Mouse (Mus musculus): Measurements from ENCODE around the gene Hdac11.

Gene Hdac11

GRCm38 (mm10) chr6:91139846-91140245, 16.6 kb upstream of the Hdac11 start:
- peak; percentile 93 for DNase-seq

GRCm38 (mm10) chr6:91145056-91145455, 11.4 kb upstream of the Hdac11 start:
- DNase-seq, result no peak

- no peak for DNase-seq
Observed at GRCm38 (mm10) chr6:91145572-91145971, 10.9 kb upstream of the Hdac11 start.

DNA sequence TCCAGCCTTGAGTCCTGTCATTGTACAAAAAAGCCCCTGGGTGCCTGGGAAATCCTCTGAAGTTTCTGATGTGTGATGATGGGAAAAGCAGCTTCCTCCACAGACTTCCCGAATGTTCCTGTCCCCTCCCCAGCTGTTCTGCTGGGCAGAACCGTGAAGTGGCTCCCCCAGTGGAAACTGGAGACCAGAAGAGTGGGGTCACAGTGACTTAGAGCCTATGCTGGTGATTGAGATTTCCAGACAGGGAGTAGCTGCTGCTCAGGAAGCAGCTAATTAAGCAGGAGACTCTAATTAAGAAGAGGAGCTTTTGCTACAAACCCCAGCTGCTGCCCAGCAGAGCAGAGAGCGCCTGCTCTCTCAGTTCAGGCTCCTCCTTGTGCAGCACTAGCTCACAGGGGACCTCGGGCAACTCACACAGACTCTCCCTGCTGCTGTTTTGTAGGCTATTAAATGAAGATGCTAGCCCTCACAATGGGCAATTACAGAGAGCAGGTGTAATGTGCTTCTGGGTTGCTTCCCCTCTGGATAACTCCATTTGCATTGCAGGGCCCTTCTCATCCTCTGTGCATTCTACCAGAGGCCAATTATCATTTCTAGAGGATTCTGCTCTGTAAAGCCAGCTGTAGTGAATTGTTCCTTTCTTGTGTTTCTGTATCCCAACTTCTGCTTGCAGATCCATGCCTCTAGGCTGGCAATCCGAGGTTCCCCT, 9.9 kb upstream of the Hdac11 start:
- DNase-seq, result no peak

DNA sequence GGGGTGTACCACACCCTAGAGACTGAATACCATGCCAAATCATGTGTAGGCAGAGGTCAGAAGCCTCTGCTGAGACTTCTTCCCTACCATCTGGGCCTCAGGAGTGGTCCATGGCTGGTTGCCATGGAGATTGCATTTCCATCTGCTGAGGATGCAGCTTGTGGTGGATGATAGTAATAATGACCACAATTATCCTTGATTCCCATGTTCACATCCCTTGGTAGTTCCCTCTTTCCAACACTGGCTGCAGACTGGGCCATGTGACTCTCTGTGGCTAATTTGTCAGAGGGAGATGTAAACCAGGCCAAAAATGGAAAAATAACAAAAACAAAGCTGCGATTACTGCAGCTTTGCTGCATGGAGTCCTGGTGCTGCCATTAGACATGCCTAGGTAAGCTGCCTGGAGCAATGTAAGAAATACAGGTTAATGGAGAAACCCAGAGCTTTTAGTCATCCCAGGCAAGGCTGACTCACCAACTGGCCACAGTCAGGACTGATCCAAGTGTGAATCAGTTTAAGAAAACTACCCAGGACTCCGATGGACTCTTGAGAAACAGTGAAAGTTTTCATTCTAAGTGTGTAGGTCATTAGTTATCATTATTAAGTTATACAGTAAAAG, 9.2 kb upstream of the Hdac11 start:
- no peak for DNase-seq

- peak; percentile 89 for DNase-seq
Observed at GRCm38 (mm10) chr6:91152892-91153548, 3.4 kb upstream of the Hdac11 start.

DNA sequence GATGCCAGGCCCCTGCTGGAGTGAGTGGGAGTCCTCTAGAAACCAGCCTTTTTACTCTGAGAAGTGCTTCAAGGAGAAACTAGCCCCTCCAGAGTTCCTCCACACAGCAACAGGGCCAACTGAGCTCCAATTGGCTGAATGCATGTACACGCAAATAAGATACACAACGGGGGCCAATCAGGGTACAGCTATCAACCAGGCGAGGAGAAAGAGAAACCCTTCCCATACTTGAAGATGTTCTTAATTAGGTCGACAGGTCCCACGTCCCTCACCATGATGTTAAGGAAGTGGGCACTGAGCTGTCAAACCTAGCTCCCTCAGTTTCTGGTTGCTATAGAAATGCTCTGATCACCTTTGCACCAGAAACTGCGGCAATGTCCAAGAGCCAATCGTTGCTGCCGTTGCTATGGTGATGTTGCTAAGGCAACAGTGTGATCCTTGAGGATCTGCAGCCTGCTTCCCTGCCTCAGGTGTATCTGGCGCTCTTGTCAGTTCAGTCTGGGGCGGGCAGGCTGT, 2.9 kb upstream of the Hdac11 start:
- no peak for DNase-seq

- no peak for DNase-seq
Observed at GRCm38 (mm10) chr6:91154685-91155084, 1.8 kb upstream of the Hdac11 start.

- DNase-seq, result peak; percentile 67
Observed at GRCm38 (mm10) chr6:91155286-91155685, 1.2 kb upstream of the Hdac11 start.

DNA sequence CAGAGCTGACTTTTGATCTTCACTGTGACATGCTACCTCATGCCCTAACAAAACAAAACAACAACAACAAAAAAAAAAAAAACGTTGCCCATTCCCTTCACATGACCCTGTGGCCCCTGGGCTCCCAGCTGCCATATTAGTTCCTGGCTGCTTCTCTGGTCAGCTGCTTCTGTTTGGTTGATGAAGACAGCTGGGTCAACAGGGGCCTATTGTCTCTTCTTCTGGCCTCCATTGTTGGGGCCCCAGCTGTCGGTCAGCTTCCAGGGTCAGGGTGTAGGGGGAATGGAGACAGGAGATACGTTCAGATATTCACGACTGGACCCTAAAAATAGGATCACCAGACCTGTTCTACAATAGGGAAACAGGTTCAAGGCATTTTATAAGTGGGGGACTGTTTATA, 403 bp upstream of the Hdac11 start:
- no peak for DNase-seq

GRCm38 (mm10) chr6:91157237-91157570, 739 bp downstream of the Hdac11 start:
- peak; percentile 91 for DNase-seq

- DNase-seq, result peak; percentile 84
Observed at GRCm38 (mm10) chr6:91159047-91159446, 2.6 kb downstream of the Hdac11 start.

DNA sequence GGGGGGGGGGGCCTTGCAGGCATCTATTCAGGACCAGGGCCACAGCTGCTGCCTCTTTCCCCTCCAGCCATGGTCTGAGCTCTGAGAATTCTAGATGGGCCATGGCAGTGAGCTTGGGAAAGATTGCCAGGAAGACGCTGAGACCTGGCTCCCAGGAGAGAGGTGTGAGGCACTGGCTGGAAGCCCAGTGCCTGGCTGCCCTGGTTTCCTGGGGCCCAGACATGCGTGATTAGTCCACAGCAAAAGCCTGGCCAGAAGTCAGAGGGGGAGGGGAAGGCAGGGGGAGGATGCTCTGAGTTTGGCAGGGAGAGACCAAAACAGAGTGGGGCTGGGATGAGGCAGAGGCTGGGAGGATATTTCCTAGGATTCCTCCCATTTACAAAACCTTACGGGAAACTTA, 3.9 kb downstream of the Hdac11 start:
- DNase-seq, result peak; percentile 98

DNA sequence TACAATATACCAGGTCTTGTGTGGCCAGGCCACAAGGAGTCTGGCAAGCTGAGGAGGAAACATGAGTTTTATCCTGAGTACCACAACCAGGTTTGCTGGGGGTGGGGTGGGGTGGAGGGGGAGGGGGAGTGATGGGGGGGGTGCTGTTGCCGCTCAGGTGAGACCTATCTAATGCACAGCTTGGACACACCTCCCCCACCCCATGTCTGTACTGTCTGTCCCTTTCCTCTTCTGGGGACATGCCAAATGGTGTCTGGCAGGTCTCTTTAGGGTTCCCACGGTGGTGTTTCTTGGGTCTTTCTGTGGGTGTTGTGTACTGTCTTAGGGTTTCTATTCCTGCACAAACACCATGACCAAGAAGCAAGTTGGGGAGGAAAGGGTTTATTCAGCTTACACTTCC, 4.5 kb downstream of the Hdac11 start:
- DNase-seq, result peak; percentile 87

DNA sequence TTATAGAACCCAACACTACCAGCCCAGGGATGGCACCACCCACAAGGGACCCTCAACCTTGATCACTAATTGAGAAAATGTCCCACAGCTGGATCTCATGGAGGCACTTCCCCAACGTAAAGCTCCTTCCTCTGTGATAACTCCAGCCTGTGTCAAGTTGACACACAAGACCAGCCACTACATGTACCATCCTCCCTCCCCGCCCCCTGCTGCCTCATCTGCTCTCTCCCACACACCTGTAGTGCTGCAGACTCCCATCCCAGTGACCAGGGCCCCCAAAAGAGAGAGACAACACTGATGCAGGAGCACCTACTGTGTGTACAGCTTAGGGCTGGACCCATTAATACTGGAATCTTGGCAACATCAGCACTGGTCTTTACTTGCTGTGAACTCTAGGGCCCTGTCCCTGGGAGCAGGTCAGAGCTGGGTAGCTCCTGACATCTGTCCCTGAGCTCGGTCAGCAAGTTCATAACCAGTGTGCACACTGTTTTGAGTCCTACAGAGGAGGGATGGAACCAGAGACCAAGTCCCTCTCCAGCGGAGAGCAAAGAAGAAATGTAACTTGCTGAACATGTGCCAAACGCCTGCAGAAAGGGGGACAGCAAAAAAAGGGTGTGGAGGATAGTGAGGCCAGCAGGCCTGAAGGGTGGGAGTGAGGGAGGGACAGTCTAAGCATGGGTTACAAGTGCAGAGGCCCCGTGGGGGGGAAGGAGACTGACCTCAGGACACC, 5.2 kb downstream of the Hdac11 start:
- DNase-seq, result peak; percentile 74

DNA sequence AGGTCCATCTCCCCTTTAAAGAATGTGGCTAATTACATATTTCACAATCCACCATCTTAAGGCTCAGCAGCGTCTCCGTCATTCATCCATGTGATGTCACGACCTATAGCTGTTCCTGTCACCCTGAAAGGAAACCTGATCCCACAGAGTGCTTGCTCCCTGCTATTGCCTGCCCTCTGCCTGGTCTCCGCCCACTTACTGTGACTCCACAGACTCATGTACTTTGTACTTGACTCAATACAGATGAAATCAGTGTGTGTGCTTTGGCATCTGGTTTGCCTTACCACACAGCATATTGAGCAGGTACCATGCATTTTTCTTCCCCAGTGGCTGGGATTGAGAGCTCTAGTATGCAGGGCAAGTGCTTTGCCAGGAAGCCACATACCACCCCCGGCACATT, 5.8 kb downstream of the Hdac11 start:
- no peak for DNase-seq

DNA sequence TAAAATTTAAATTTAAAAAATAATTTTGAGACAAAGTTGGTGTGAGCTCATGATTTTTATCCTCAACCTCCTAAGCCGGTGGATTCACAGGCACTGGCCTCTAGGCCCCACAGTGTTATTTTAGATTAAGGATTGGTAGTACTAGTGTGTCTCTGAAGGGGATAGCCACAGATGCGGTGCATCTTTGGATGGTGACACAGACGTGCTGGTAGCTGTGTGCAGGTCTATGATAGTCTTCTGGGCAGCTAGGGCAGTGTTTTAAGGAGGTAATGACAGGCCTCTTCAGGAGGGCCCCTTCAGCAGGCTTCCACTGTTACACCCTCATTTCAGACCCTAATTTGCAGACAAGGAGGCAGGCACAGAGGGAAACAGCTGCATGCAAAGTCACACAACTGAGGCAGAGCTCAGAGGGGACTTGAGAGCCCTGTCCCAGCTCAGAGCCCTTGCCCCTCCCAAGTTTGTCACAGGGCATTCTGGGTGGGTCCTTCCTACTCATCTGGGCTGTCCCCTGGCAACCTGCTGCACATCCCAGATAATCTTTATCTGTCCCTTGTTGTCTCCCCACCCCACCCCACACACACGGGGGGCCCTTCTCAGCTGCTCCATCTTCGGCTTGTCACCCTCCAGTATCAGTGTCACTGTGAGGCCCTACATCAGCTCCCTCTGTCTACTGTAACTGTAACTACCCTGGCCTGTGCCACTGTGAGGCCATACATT, 6.9 kb downstream of the Hdac11 start:
- DNase-seq, result no peak

DNA sequence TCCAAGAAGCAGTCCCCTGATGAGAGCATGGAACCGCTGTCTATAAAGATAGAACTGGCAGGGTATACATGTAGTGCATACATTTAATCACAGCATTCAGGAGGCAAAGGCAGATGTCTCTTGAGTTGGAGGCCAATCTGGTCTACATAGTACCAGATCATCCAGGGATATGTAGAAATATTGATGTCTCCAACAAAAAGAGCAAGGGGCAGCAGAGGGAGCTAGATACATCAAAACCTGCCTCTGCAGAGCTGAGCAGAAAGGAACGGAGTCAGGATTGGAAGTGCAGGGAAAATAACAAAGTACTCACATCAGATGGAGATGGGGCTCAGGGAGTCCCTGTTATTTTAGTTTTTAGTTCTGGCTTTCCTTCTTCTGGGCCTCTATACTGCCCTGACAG, 8.1 kb downstream of the Hdac11 start:
- DNase-seq, result no peak

GRCm38 (mm10) chr6:91165210-91165609, 8.7 kb downstream of the Hdac11 start:
- DNase-seq, result peak; percentile 95

GRCm38 (mm10) chr6:91167828-91168227, 11.4 kb downstream of the Hdac11 start:
- DNase-seq, result no peak

- DNase-seq, result no peak
Observed at GRCm38 (mm10) chr6:91169129-91169528, 12.7 kb downstream of the Hdac11 start.

DNA sequence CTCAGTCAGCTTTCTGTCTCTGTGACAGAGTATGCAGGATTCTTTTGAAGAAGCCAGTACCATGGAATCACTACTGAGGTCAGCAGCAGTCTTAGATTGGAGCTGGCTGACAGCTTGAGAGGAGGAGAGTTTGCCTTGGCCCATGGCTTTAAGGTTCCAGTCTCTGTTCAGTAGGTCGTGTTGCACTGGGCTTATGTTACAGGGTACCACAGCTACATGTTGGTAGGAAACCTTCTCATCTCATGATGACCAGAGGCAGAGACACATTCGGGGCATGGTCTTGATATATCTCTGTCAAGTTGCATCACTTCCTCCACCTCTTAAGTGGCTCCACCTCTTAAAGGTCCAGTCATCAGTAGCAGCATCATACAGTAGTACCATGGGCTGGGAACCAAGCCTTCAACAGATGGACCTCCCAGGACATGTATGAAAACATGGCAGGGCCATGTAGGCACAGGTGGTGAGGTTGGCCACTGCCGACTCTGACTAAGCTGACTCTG, 15.0 kb downstream of the Hdac11 start:
- DNase-seq, result peak; percentile 72

GRCm38 (mm10) chr6:91172381-91172780, 15.9 kb downstream of the Hdac11 start:
- DNase-seq, result no peak

Data from heart, adult 11 months (tissue).